Mouse (Mus musculus) hindbrain, postnatal 0 days (tissue): ENCODE measurements around the gene Tmem192. TPM values are rescaled to one million over a fixed set of nuclear protein-coding genes. Genes with fewer than 3 reads are reported as not detected.

Source experiments
- ATAC-seq: fragments of 200-750 bp; cut with Nextera tagmentation; 2 replicates; pipeline ENCODE4 v1.8.0; 2017; ENCODE audit warnings: mild to moderate bottlenecking, moderate TSS enrichment, moderate library complexity
- DNase-seq: peaks from one replicate; pipeline ENCODE4 v3.0.0-alpha.2; 2015; ENCODE audit warnings: low spot score
- H3K27ac ChIP-seq: fragments of 300-500 bp; sonication (generic); 2 replicates; pipeline ENCODE4 v1.5.1; 2014; ENCODE audit warnings: mild to moderate bottlenecking
- H3K27me3 ChIP-seq: fragments of 300-500 bp; sonication (generic); 2 replicates; pipeline ENCODE4 v1.6.1; 2014; ENCODE audit warnings: low read length, mixed read lengths; ENCODE audit not compliant: insufficient read depth
- H3K36me3 ChIP-seq: fragments of 300-500 bp; sonication (generic); 2 replicates; pipeline ENCODE4 v1.6.1; 2014; ENCODE audit warnings: low read length, mixed read lengths; ENCODE audit not compliant: insufficient read depth
- H3K4me1 ChIP-seq: fragments of 300-500 bp; sonication (generic); 2 replicates; pipeline ENCODE4 v1.6.1; 2014; ENCODE audit warnings: antibody characterized with exemption, low read length, mixed read lengths; ENCODE audit not compliant: insufficient read depth
- H3K4me2 ChIP-seq: fragments of 300-500 bp; sonication (generic); 2 replicates; pipeline ENCODE4 v1.6.1; 2014; ENCODE audit warnings: low read depth, mild to moderate bottlenecking, low read length, moderate library complexity, mixed read lengths
- H3K4me3 ChIP-seq: fragments of 300-500 bp; sonication (generic); 2 replicates; pipeline ENCODE4 v1.5.1; 2014; ENCODE audit warnings: low read length
- H3K9ac ChIP-seq: fragments of 300-500 bp; sonication (generic); replicated peaks from 2 replicates; pipeline ENCODE4 v1.6.1; 2014; ENCODE audit warnings: mild to moderate bottlenecking, low read length, moderate library complexity, mixed read lengths
- H3K9me3 ChIP-seq: fragments of 300-500 bp; sonication (generic); 2 replicates; pipeline ENCODE4 v1.6.1; 2016; ENCODE audit warnings: low read length, mixed read lengths
- CTCF ChIP-seq: IDR thresholded peaks from 2 replicates; pipeline ENCODE4 v1.5.1; 2016; ENCODE audit warnings: antibody characterized with exemption, control low read depth, low read depth
- WGBS: fragments of 180-500 bp; shearing (Covaris S2); extraction: QIAGEN DNeasy Blood & Tissue Kit; methylation state at CpG from one replicate; pipeline ENCODE4 v1.1.7; 2014; 5-methylcytosine and 5-hydroxymethylcytosine counted together
- polyA plus RNA-seq: library from polyadenylated mRNA; unstranded; fragments of >200 nt; fragmentation: Nextera tagmentation; extraction: Ambion mirVana; gene quantifications from 2 replicates; pipeline ENCODE4 v1.2.1, GENCODE M21; 2015
- total RNA-seq: library from RNA; depleted of rRNA; stranded (reverse); fragments of >200 nt; gene quantifications from 2 replicates; pipeline ENCODE4 v1.2.3, GENCODE M21; 2014

Gene Tmem192
- total and polyA plus RNA-seq, 2 experiments from 2014 or later, result 21.1 to 45.4 TPM

DNA sequence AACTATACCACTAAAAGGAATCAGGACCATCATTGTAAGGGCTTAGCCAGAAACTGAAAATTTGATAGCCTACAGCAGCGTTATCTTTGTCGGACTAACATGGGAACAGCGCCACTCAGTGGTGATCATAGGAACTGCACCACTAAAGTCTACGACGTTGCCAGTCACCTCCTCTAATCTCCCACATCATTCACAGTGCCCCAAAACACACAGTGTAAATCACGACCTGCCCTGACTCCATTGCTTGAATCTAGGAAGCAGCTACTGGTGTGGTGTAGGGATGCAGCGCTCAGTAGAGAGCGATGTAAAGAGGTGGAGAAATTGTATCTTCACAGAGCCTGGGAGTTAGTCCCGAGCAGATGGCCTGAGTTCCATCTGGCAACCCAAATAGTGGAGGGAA lies 5.5 kb upstream of the Tmem192 start:
- Histone ChIP-seq H3K4me3 (no peak overlapping the region), H3K27ac (no peak overlapping the region), H3K4me1 (no peaks in the 10 kb centered on the region), H3K36me3 (no peaks in the 10 kb centered on the region), H3K9me3 (no peaks in the 10 kb centered on the region), H3K9ac (no peak overlapping the region), H3K27me3 (no peaks in the 10 kb centered on the region), H3K4me2 (peak overlapping the region; percentile 34; the same call in 1 of the 2 replicates)
- TF ChIP-seq CTCF, result peak; percentile 97
- WGBS, result 11% methylated on average over 9 of the region's 9 CpGs
- ATAC-seq (peak; percentile 62), DNase-seq (peak; percentile 92)

DNA sequence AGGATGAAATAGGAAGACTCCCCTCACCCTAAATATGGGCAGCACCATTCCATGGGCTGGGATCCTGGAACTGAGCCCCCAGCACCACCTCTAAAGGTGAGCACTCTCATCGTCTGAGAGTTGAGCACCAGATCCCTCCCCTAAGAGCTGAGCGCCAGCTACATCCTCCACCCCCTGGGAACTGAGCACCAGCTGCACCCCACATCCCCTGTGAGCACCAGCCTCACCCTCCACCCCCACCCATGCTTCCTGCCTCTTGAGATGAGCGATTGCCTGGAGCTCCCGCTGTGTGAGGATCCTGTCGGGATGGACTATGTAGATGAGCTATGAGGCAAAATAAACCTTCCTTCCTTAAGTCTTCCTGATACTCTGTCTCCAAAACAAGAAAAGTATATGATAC lies 4.0 kb upstream of the Tmem192 start:
- no peaks in the 10 kb centered on the region for H3K9me3 ChIP-seq
- DNase-seq (no peak), ATAC-seq (no peak)
- 0 out of 2 replicates have a peak overlapping the region, but pooled peaks have one; percentile 11 for H3K4me2 ChIP-seq
- H3K27ac ChIP-seq, result no peak overlapping the region
- WGBS, result 23% methylated on average over 5 of the region's 5 CpGs
- no peak overlapping the region for H3K9ac ChIP-seq
- no peaks in the 10 kb centered on the region for H3K27me3 ChIP-seq
- no peak for TF ChIP-seq CTCF
- no peaks in the 10 kb centered on the region for H3K4me1 ChIP-seq
- no peaks in the 10 kb centered on the region for H3K36me3 ChIP-seq
- H3K4me3 ChIP-seq, result no peak overlapping the region

DNA sequence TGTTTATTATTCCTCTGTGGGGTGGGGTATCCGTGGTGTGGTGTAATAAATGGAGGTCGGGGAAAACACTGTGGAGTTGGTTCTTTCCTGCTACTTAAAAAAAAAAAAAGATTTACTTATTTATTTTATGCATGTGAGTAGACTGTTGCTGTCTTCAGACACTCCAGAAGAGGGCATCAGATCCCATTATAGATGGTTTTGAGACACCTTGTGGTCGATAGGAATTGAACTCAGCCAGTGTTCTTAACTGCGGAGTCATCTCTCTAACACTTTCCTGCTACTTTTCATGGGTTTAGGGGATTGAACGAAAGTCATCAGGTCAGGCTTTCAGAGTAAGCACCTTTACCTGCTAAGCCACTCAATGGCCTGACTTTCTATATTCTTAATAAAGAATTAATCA lies 2.2 kb upstream of the Tmem192 start:
- no peaks in the 10 kb centered on the region for H3K9me3 ChIP-seq
- H3K27me3 ChIP-seq, result no peaks in the 10 kb centered on the region
- no peak overlapping the region for H3K4me2 ChIP-seq
- no peak overlapping the region for H3K4me3 ChIP-seq
- no peak overlapping the region for H3K27ac ChIP-seq
- no peak for ATAC-seq
- no peaks in the 10 kb centered on the region for H3K36me3 ChIP-seq
- TF ChIP-seq CTCF, result peak; percentile 65
- 29% methylated on average over 5 of the region's 5 CpGs for WGBS
- peaks cover 4% of the 10 kb centered on the region; the same call in 1 of the 2 replicates for H3K4me1 ChIP-seq
- peak; percentile 33 for DNase-seq
- H3K9ac ChIP-seq, result no peak overlapping the region

DNA sequence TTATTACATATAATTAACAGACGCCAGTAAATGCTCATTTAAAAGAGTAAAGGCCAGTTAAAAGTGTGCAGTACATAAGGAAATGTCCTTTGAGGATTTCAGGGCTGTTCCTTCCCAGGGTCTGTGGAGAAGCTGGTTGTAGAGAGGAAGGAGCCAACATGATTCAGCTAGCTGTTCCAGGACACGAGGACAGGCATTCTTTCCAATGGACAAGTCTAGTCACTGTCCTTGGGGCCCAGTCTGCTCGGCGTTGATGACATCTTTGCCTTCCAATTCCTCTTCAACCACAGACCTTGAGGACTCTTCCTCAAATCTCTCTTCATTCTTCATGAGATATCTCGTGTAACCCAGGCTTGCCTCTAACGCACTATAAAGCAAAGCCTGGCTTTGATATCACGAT lies 1.4 kb upstream of the Tmem192 start:
- WGBS, result 84% methylated on average over 7 of the region's 7 CpGs
- H3K4me1 ChIP-seq, result peaks cover 4% of the 10 kb centered on the region; the same call in 1 of the 2 replicates

DNA sequence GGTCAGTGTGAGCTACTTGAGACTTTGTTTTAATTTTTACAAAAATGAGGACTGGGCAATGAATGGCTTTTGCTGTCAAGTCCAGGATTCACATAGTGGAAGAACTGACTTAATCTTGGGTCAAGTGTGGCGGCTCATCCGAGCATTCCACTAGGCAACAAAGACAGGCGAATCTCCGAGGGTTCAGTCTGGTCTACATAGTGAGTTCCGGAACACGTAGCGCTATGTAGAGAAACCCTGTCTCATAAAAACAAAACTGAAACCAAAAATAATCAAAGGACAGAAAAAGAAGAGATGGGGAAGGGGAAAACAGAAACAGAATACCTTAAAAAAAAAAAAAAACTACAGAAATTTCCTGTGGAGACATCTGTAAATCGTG lies 555 bp upstream of the Tmem192 start:
- Histone ChIP-seq H3K4me1 (peaks cover 4% of the 10 kb centered on the region; the same call in 1 of the 2 replicates), H3K4me2 (peak overlapping the region; percentile 59), H3K36me3 (no peaks in the 10 kb centered on the region), H3K27ac (no peak overlapping the region), H3K9ac (no peak overlapping the region), H3K27me3 (no peaks in the 10 kb centered on the region), H3K9me3 (no peaks in the 10 kb centered on the region), H3K4me3 (peak overlapping the region; percentile 85)
- DNase-seq, result no peak
- 43% methylated on average over 8 of the region's 8 CpGs for WGBS
- no peak for ATAC-seq
- TF ChIP-seq CTCF, result no peak

More for the DNA sequence above, 1.4 kb upstream of the Tmem192 start:
- Histone ChIP-seq H3K27ac (no peak overlapping the region), H3K4me2 (no peak overlapping the region), H3K9ac (no peak overlapping the region), H3K4me3 (no peak overlapping the region), H3K9me3 (no peaks in the 10 kb centered on the region), H3K27me3 (no peaks in the 10 kb centered on the region), H3K36me3 (no peaks in the 10 kb centered on the region)
- DNase-seq, result no peak
- no peak for ATAC-seq
- TF ChIP-seq CTCF, result no peak

DNA sequence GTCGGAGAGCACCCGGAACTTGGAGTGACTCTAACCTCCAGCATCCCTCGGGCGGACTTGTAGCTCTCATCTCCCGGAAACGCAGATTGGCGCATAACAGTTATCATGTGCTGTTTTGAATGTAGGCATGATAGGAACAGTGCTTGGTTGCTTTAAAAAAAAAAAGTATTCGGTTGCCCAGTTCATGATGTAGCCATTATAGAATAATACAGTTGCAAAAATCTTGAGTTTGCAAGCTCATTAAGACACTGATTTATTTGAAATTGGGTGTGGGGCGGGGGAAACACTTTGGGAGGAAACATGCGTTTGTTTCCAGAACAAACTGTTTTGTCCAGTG lies 681 bp downstream of the Tmem192 start:
- Histone ChIP-seq H3K4me2 (peak overlapping the region; percentile 59), H3K27me3 (no peaks in the 10 kb centered on the region), H3K4me3 (peak overlapping the region; percentile 85), H3K36me3 (no peaks in the 10 kb centered on the region), H3K9me3 (no peaks in the 10 kb centered on the region), H3K4me1 (peaks cover 4% of the 10 kb centered on the region; the same call in 1 of the 2 replicates), H3K9ac (peak overlapping the region; percentile 75), H3K27ac (peak overlapping the region; percentile 94)
- TF ChIP-seq CTCF, result no peak
- 6% methylated on average over 10 of the region's 10 CpGs for WGBS
- DNase-seq, result no peak
- ATAC-seq, result no peak

DNA sequence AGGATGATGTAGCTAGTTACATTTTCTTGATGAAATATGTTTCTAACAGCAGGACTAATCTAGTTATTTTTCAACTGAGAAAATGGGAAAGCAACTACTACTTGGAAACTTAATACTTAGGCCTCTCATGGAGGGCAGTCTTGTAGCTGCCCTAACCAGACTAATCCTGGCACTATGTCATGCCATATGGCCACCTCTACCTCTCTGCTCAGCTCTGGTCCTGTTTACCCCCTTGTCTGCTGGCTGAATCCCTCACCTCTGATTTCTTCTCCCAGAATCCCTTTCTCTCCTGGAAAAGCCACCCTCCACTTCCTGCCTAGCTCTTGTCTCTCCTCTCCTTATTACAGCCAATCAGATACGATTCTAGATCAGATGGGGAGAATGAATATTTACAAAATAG lies 1.4 kb downstream of the Tmem192 start:
- H3K4me3 ChIP-seq, result no peak overlapping the region
- no peak for ATAC-seq
- H3K4me1 ChIP-seq, result peaks cover 4% of the 10 kb centered on the region; the same call in 1 of the 2 replicates
- H3K4me2 ChIP-seq, result peak overlapping the region; percentile 59
- no peak for DNase-seq
- no peak for TF ChIP-seq CTCF
- H3K9ac ChIP-seq, result no peak overlapping the region
- H3K27me3 ChIP-seq, result no peaks in the 10 kb centered on the region
- no peaks in the 10 kb centered on the region for H3K36me3 ChIP-seq
- H3K9me3 ChIP-seq, result no peaks in the 10 kb centered on the region
- H3K27ac ChIP-seq, result no peak overlapping the region
- WGBS, result 89% methylated on average over 1 of the region's 1 CpGs
